ENCODE assay signal across 23 mouse cellular contexts in the genomic region with DNA sequence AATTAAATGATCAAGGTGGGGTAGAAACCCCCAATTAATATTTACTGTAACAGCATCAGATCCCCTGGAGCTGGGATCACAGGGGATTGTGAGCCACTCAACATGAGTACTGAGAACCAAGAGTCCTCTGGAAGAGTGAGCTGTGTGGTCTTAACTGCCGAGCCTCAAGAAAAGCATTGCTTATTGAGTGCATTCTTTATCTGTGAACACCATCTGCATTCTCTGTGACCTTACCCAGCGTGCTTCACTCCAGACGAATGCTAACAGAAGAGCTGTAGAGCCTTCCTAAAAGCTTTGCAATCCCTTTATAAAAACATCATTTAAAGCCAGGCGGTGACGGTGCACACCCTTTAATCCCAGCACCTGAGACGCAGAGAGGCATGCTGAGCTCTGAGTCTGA. TPM values are rescaled to one million over a fixed set of nuclear protein-coding genes. Genes with fewer than 3 reads are reported as not detected.
A peak's percentile ranks its signal among the peaks of the same experiment; 100 is the strongest.
DNase-seq lines count a peak whose midpoint lies in the region; ATAC-seq and TF ChIP-seq lines count a peak whose summit lies in the region.
"Had no signal": no experiment of that assay in that cellular context is flagged by ENCODE, and none has a peak within 500 bp of the region (broad histone marks: within the 10 kb centered on the region; RNA-seq: fewer than 3 reads in every experiment).

No protein-coding gene starts in this region.

- 51% methylated on average over 6 of the region's 6 CpGs for WGBS in liver, embryonic 13.5 days (ENCODE audit: insufficient replicate concordance)

- no peak for TF ChIP-seq CTCF in G1E (IDR thresholded peaks at IDR 0.05; ENCODE audit: low read depth, low read length)

- no peak overlapping the region for H3K4me2 ChIP-seq in liver, embryonic 13.5 days
- H3K4me2 ChIP-seq: forebrain, embryonic 13.5 days; heart, embryonic 13.5 days; hindbrain, embryonic 14.5 days had no signal

- no peak overlapping the region for H3K27ac ChIP-seq in liver, embryonic 13.5 days
- H3K27ac ChIP-seq: forebrain, embryonic 10.5 days; forebrain, embryonic 13.5 days; heart, adult 2 months; heart, embryonic 10.5 days; heart, embryonic 13.5 days; hindbrain, embryonic 14.5 days; hindbrain, postnatal 0 days had no signal

- H3K27me3 ChIP-seq in G1E (ENCODE audit: insufficient read depth, low read length): no peaks in the 10 kb centered on the region
- no peaks in the 10 kb centered on the region for H3K27me3 ChIP-seq in liver, embryonic 13.5 days
- H3K27me3 ChIP-seq: CH12.LX; forebrain, embryonic 13.5 days; heart, embryonic 13.5 days had no signal

- DNase-seq in 416B (ENCODE audit: low read depth): peak; percentile 14
- no peak for DNase-seq in G1E (ENCODE audit: low spot score)
- peak; percentile 4 for DNase-seq in liver, embryonic 13.5 days
- no peak for DNase-seq in gastrocnemius, postnatal 25 days
- no peak for DNase-seq in ovary, postnatal 14 days (ENCODE audit: low spot score)
- DNase-seq: adrenal gland, adult 8-10 months; cerebellum, adult 18-20 months; cerebellum, adult 9-10 months; forebrain, postnatal 0 days; gastrocnemius, postnatal 36 days; heart, adult 2 months; heart, postnatal 14 days; heart, postnatal 4 days had no signal

- no peaks in the 10 kb centered on the region for H3K9me3 ChIP-seq in G1E (replicated peaks)
- H3K9me3 ChIP-seq in liver, embryonic 13.5 days (replicated peaks): no peaks in the 10 kb centered on the region
- H3K9me3 ChIP-seq: forebrain, embryonic 10.5 days; forebrain, embryonic 13.5 days; heart, embryonic 10.5 days; heart, embryonic 13.5 days had no signal

- H3K4me1 ChIP-seq in G1E (ENCODE audit: insufficient read depth, low read depth, low read length): peaks cover 7% of the 10 kb centered on the region
- peaks cover 5% of the 10 kb centered on the region; the same call in 1 of the 2 replicates for H3K4me1 ChIP-seq in liver, embryonic 13.5 days (replicated peaks)
- H3K4me1 ChIP-seq: forebrain, embryonic 13.5 days had no signal

- peak; percentile 34; the same call in 1 of the 2 replicates for ATAC-seq in G1E (ENCODE audit: extremely low read depth, insufficient number of reproducible peaks, low FRiP score, poor library complexity, severe bottlenecking)
- ATAC-seq in liver, embryonic 13.5 days (ENCODE audit: low read depth): no peak
- ATAC-seq in monocyte, adult 5-6 weeks (replicated peaks; ENCODE audit: insufficient number of reproducible peaks, low FRiP score, low TSS enrichment, poor library complexity, severe bottlenecking): no peak
- ATAC-seq: activated CD4-positive, CD25-positive, alpha-beta regulatory T cell, adult 4 months; forebrain, embryonic 13.5 days; forebrain, postnatal 0 days; hindbrain, postnatal 0 days; inflammation-experienced regulatory T-cells, adult 6 months had no signal

- no peak overlapping the region for H3K4me3 ChIP-seq in G1E (ENCODE audit: low read depth, low read length)
- no peak overlapping the region for H3K4me3 ChIP-seq in liver, embryonic 13.5 days (replicated peaks)
- H3K4me3 ChIP-seq: forebrain, embryonic 10.5 days; forebrain, embryonic 13.5 days; heart, adult 2 months; heart, embryonic 10.5 days; heart, embryonic 13.5 days had no signal

- H3K9ac ChIP-seq in liver, embryonic 13.5 days: no peak overlapping the region
- H3K9ac ChIP-seq: forebrain, embryonic 13.5 days; forebrain, postnatal 0 days; heart, embryonic 13.5 days; hindbrain, embryonic 14.5 days had no signal

- no peaks in the 10 kb centered on the region for H3K36me3 ChIP-seq in G1E (replicated peaks)
- H3K36me3 ChIP-seq in liver, embryonic 13.5 days: no peaks in the 10 kb centered on the region
- H3K36me3 ChIP-seq: forebrain, embryonic 10.5 days; heart, embryonic 10.5 days; heart, embryonic 13.5 days had no signal

RNA-seq across cellular contexts. Expression of a gene that starts 42.9 kb away (rescaled TPM):
- total RNA-seq in G1E (2014; fragmentation: Nextera tagmentation): 72.5 and 82.1 TPM in 2 replicates
- 98.4 and 106 TPM in 2 replicates for total RNA-seq in G1E (2017)
- polyA plus RNA-seq in G1E (2012): 23.6 and 29.9 TPM in 2 replicates
- polyA plus RNA-seq in liver, embryonic 13.5 days (2015; fragmentation: Nextera tagmentation; extraction: Ambion mirVana): 32.8 and 41.4 TPM in 2 replicates
- total RNA-seq in gastrocnemius, postnatal 25 days (2021): 10 to 100 TPM; 26.7 to 29.0 TPM
- total RNA-seq in monocyte, adult 5-6 weeks (2017): 31.0 to 54.2 TPM (median 39.3 TPM) in 3 replicates

Comparison
In these comparisons a context has a peak if more than half of its experiments do, and no peak if none do; other contexts are left out.
1. DNase-seq: peak in 416B (single experiment) and liver, embryonic 13.5 days (single experiment); none in G1E (single experiment), gastrocnemius, postnatal 25 days (single experiment) and ovary, postnatal 14 days (single experiment).